Mouse (Mus musculus) liver, embryonic 14.5 days (tissue): ENCODE measurements around the gene Abca4. TPM values are rescaled to one million over a fixed set of nuclear protein-coding genes. Genes with fewer than 3 reads are reported as not detected.

Source experiments
- ATAC-seq: fragments of 200-750 bp; cut with Nextera tagmentation; 2 replicates; pipeline ENCODE4 v1.8.0; 2017; ENCODE audit warnings: moderate number of reproducible peaks, mild to moderate bottlenecking, moderate library complexity; ENCODE audit not compliant: insufficient read depth
- DNase-seq, 3 experiments: peaks; one replicate each; pipeline ENCODE4 v3.0.0-alpha.2; 2012 to 2013; ENCODE audit warnings: low read depth in 3 of 3, low spot score in 3 of 3
- H3K27ac ChIP-seq: fragments of 300-500 bp; sonication (generic); 2 replicates; pipeline ENCODE4 v1.5.1; 2014; ENCODE audit warnings: moderate library complexity, mild to moderate bottlenecking, control low read depth, inconsistent platforms
- H3K27me3 ChIP-seq: fragments of 300-500 bp; sonication (generic); 2 replicates; pipeline ENCODE4 v1.6.1; 2014; ENCODE audit warnings: mild to moderate bottlenecking, low read length, moderate library complexity; ENCODE audit not compliant: control insufficient read depth, insufficient read depth
- H3K36me3 ChIP-seq: fragments of 300-500 bp; sonication (generic); replicated peaks from 2 replicates; pipeline ENCODE4 v1.6.1; 2014; ENCODE audit warnings: low read depth; ENCODE audit not compliant: control insufficient read depth, insufficient read depth
- H3K4me1 ChIP-seq, 2 experiments: fragments of 200-500 bp in 1 of 2; fragments of 300-500 bp in 1 of 2; sonication (generic) in 1 of 2; replicated peaks; 2 replicates each; pipeline ENCODE4 v1.6.1; 2012 to 2014; ENCODE audit warnings: antibody characterized with exemption in 1 of 2, inconsistent platforms in 1 of 2, low read length in 1 of 2; ENCODE audit not compliant: control insufficient read depth in 2 of 2, insufficient read depth in 2 of 2
- H3K4me2 ChIP-seq: fragments of 300-500 bp; sonication (generic); 2 replicates; pipeline ENCODE4 v1.6.1; 2014; ENCODE audit warnings: low read depth, mild to moderate bottlenecking, control low read depth, moderate library complexity
- H3K4me3 ChIP-seq, 2 experiments: fragments of 200-500 bp in 1 of 2; fragments of 300-500 bp in 1 of 2; sonication (generic) in 1 of 2; 2 replicates each; pipeline ENCODE4 v1.5.1; 2012 to 2014; ENCODE audit warnings: low read depth in 2 of 2, low read length in 2 of 2, mild to moderate bottlenecking in 2 of 2, control low read depth in 1 of 2, inconsistent platforms in 1 of 2, moderate library complexity in 1 of 2; ENCODE audit not compliant: insufficient read depth in 1 of 2
- H3K9ac ChIP-seq: fragments of 300-500 bp; sonication (generic); replicated peaks from 2 replicates; pipeline ENCODE4 v1.6.1; 2014; ENCODE audit warnings: mild to moderate bottlenecking, control low read depth, moderate library complexity
- H3K9me3 ChIP-seq: fragments of 300-500 bp; sonication (generic); 2 replicates; pipeline ENCODE4 v1.6.1; 2016; ENCODE audit warnings: low read length, mixed read lengths; ENCODE audit not compliant: control insufficient read depth
- CTCF ChIP-seq: IDR thresholded peaks from 2 replicates; pipeline ENCODE4 v1.5.1; 2016; ENCODE audit warnings: antibody characterized with exemption, low read depth, control low read depth
- EP300 ChIP-seq: IDR thresholded peaks from 2 replicates; pipeline ENCODE4 v1.6.1; 2016; ENCODE audit warnings: antibody characterized with exemption, low read depth
- WGBS: fragments of 180-500 bp; shearing (Covaris S2); extraction: QIAGEN DNeasy Blood & Tissue Kit; methylation state at CpG from one replicate; pipeline ENCODE4 v1.1.7; 2014; ENCODE audit not compliant: insufficient replicate concordance; 5-methylcytosine and 5-hydroxymethylcytosine counted together
- polyA plus RNA-seq, 2 experiments: library from polyadenylated mRNA; depleted of rRNA in 1 of 2; stranded (reverse) in 1 of 2; unstranded in 1 of 2; fragments of >200 nt; fragmentation: Nextera tagmentation in 1 of 2; extraction: Ambion mirVana in 1 of 2; gene quantifications; 2 replicates each; pipeline versions ENCODE4 v1.2.1 to v1.2.3; 2012 to 2014

Abca4 gene
- polyA plus RNA-seq (2012; rRNA removed) (0.35 TPM in 2 replicates), polyA plus RNA-seq (2014; fragmentation: Nextera tagmentation; extraction: Ambion mirVana) (0.53 and 0.69 TPM in 2 replicates)

DNA sequence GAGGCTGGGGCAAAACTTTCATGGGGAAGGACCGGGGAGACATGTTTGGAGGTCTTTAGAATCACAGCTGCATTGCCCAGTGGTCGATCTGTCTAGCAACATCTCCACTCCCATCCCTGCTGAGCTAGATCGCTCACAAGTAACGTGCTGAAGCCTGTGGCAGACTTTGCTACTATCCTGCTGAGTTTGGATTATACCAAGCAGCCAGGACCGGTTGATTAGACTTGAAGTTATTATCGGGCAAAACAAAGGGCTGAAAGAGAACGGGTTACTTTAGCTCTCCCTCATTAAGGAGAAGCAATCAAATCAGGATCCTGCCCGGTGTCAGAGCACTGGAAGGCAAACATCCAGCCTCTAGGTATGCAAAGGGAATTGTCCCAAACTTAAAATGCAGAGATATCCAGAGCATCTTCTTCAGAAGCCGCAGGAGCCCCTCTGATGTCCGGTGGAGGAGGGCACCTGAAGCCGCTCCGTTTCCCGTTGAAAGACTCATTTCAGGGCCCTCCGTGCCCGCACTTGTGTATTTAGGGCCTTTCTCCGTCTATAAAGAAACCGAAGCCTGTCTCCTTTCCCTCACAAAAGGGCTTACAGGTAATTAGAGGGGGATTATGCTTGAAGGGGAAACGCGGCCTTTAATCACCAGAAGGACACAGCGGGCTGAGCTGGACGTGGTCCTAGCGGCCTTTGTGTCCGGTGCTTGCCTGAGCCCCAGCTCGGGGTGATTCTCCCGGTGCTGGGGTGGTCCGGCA lies at the start of gene Abca4:
TSS of gene Abca4 (plus strand) at position 645 of the 749 bp plus-strand sequence.
- H3K4me1 ChIP-seq = peaks cover 0 to 10% of the 10 kb centered on the region in 2 experiments; a peak in 1 of 4 replicates
- no peaks in the 10 kb centered on the region for H3K36me3 ChIP-seq
- H3K4me2 ChIP-seq = 0 out of 2 replicates have a peak within 1 kb of the TSS, but pooled peaks have one; percentile 16
- H3K9ac ChIP-seq = no peak within 1 kb of the TSS
- DNase-seq = no peak
- ATAC-seq = no peak
- H3K27me3 ChIP-seq = peaks cover 5% of the 10 kb centered on the region
- no peak within 1 kb of the TSS for H3K27ac ChIP-seq
- TF ChIP-seq CTCF = no peak
- TF ChIP-seq EP300 = no peak
- 30% methylated on average over 26 of the region's 26 CpGs for WGBS
- H3K4me3 ChIP-seq = no peak within 1 kb of the TSS
- H3K9me3 ChIP-seq = no peaks in the 10 kb centered on the region

DNA sequence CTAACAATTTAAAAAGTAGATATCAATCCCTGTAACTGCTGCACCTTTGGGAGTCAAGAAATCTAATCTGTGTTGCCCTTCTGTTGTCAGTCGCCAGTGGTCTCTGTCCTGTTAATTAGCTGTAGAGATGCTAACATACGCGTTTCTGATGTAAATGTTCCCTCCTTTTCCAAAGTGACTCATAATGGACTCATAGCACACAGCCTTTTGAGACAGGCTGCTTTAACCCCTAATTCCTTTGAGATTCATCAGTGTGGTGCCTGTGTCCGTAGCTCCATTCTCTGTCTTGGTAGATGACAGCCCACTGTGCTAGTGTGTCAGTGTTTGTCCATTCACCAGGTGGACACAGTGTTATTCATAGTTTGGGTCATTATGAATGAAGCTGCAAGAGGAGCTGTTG lies 49.1 kb upstream of the Abca4 start:
- Histone ChIP-seq H3K4me2 (no peak overlapping the region), H3K27me3 (no peaks in the 10 kb centered on the region), H3K9ac (no peak overlapping the region), H3K36me3 (no peaks in the 10 kb centered on the region), H3K4me1 (no peaks in the 10 kb centered on the region), H3K27ac (no peak overlapping the region), H3K4me3 (no peak overlapping the region), H3K9me3 (no peaks in the 10 kb centered on the region)
- ATAC-seq (no peak), DNase-seq (no peak)
- no peak for TF ChIP-seq CTCF
- no peak for TF ChIP-seq EP300
- WGBS = 75% methylated on average over 4 of the region's 4 CpGs

DNA sequence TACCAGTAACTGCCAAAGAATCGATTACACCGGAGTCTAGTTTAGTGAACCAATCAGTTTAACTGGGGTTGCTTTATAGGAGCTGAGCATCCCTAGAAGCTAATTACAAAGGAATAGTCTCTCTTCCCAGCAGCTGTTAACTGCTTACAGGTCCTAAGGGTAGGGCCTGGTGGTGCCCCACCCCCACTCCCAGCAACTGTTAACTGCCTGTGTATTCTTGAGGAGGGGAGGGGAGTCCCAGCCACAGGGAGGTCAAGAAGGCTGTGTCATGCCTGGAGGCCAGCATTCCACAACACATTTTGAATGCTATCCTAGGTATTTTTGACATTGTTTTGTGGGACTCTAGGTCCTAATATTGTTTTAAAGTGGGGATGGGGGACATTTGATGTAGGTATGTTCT lies 44.3 kb upstream of the Abca4 start:
- Histone ChIP-seq H3K9ac (no peak overlapping the region), H3K36me3 (no peaks in the 10 kb centered on the region), H3K9me3 (no peaks in the 10 kb centered on the region), H3K27ac (no peak overlapping the region), H3K4me2 (no peak overlapping the region), H3K4me3 (no peak overlapping the region), H3K4me1 (no peaks in the 10 kb centered on the region), H3K27me3 (no peaks in the 10 kb centered on the region)
- DNase-seq = no peak
- WGBS = 80% methylated on average over 2 of the region's 2 CpGs
- no peak for TF ChIP-seq CTCF
- no peak for TF ChIP-seq EP300
- ATAC-seq = no peak

DNA sequence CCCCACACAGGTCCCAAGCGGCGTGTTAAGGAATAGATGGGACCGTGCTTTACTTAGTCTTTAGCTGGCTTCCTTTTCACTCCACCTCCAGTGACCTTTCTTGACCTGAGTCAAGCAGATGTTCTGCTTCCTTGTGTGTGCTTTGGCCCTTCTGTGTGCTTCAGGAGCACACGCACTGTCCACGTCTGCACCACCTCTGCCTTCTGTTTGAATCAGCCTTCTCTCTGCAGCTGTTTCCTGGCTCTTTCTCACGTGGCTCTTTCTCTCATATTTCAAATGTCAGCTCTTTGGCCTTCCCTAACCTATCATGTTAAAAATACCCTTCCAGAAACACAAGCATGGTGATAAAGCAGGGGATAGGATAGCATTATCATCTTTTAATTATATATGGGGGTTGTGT lies 42.7 kb upstream of the Abca4 start:
- Histone ChIP-seq H3K9me3 (no peaks in the 10 kb centered on the region), H3K27ac (no peak overlapping the region), H3K4me3 (no peak overlapping the region), H3K36me3 (no peaks in the 10 kb centered on the region), H3K9ac (no peak overlapping the region), H3K27me3 (no peaks in the 10 kb centered on the region), H3K4me2 (no peak overlapping the region), H3K4me1 (no peaks in the 10 kb centered on the region)
- TF ChIP-seq EP300 = no peak
- no peak for TF ChIP-seq CTCF
- ATAC-seq = no peak
- WGBS = 56% methylated on average over 6 of the region's 6 CpGs
- DNase-seq = no peak

DNA sequence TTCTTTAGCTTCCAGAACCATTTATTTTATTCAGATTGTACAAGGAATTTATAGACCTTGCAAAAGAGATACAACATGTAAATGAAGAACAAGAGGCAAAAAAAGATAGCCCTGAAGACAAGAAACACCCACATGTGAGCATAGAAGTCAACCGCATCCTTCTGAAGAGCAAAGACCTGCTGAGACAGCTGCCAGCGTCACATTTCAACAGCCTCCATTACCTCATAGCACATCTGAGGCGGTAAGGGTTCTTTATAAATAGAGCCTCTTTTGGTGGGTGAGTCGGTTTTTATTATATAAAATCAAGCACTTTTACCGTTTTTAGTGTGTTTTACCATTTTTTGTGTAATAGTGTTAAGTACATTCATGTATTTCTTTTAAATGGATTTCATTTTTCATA lies 34.4 kb upstream of the Abca4 start:
- no peak overlapping the region for H3K27ac ChIP-seq
- no peaks in the 10 kb centered on the region for H3K27me3 ChIP-seq
- H3K36me3 ChIP-seq = no peaks in the 10 kb centered on the region
- DNase-seq (no peak), ATAC-seq (no peak)
- no peak overlapping the region for H3K4me2 ChIP-seq
- WGBS = 67% methylated on average over 5 of the region's 5 CpGs
- no peaks in the 10 kb centered on the region for H3K4me1 ChIP-seq
- no peak for TF ChIP-seq EP300
- TF ChIP-seq CTCF = no peak
- H3K4me3 ChIP-seq = no peak overlapping the region
- no peaks in the 10 kb centered on the region for H3K9me3 ChIP-seq
- H3K9ac ChIP-seq = no peak overlapping the region
